Mouse (Mus musculus): Measurements from ENCODE around the gene Ccdc60.
"Not testable (repeated sequence)": the region's sequence is repeated elsewhere in the genome, so short reads cannot be mapped to it uniquely, and the experiment has no call there.

Ccdc60 gene

DNA sequence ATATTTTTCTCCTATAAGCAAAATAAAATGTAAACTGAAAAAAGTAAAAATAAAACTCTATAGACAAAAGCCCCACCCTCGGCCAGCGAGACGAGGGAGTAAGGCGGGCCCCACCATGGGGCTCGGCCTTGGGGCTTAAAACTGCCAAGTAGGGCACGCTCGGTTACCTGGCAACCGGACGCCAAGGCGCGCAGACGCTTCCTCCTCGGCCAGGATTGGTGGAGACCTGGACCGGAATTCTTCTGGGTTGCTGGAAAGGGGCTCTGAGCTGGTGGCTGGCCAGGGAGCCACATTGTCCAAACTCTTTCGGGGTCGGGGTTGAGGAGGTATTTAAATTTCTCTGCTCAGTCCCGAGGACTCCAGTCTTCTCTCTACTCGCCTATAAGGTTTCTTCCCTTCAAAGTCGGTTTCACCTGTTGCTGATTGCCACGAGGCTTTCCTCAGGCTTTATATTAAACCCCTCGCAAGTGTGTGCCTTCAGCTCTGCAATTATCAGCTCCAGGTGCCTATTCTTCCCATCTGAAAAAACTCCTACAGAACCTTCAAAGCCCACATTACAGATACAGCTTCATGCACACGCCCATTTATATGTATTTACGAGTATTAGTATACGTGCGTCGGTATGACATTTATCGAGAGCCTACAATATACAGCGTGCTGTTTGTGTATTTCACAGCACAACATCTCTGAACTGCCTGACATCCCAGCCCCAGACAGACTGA, at the start of gene Ccdc60:
Gene Ccdc60, minus strand, starts transcription at position 137 of the 722 bp plus-strand sequence.
- peak; percentile 88 for DNase-seq (ENCODE audit: low spot score)

DNA sequence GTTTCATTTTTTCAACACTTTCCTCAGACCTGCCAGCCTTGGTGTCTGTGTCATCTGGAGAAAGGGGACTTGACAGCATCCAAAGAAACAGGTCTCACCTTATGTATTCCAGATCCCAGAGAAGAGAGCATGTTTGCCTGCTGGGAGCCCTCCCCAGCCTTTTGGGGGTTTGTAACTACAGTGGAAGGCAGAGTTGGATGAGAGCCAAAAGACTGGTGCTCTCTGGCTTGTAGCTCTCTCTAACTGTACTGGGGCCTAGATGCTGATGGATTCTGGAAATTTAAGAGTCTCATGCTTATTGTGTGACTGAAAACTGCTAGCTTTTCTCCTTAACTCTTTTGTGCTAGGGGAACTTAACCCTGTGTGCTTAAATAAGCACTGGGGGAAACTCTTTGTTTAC, 47.4 kb upstream of the Ccdc60 start:
- DNase-seq (ENCODE audit: low spot score) = no peak

DNA sequence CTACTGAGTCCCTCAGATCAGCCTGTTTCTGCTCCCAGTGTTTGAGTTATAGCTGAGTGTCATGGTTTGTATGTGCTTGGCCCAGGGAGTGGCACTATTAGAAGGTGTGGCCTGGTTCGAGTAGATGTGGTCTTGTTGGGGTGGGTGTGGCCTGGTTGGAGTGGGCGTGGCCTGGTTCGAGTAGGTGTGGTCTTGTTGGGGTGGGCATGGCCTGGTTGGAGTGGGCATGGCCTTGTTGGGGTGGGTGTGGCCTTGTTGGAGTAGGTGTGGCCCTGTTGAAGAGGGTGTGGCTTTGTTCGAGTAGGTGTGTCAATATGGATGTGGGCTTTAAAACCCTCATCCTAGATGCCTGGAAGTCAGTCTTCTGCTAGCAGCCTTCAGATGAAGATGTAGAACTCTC, 40.1 kb upstream of the Ccdc60 start:
- no peak for DNase-seq (ENCODE audit: low spot score)

DNA sequence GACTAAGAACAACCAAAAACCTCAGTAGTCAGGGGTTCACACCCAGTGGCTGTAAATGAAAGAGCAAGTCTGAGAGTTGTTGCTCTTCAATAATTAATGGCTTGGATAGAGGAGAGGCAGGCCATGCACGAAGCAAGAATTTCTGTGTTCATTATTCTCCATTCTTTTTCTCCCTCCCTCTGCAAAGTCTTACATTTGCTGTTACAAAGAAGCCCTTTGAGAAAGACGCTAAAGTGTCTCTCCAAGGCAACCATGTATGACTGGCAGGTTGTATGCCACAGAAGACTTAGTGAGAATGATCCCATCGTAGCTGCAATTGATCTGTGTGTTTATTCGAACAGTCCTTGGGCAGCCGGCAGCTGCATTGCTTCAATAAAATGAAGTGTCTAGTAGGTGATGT, 34.6 kb upstream of the Ccdc60 start:
- no peak for DNase-seq (ENCODE audit: low spot score)

DNA sequence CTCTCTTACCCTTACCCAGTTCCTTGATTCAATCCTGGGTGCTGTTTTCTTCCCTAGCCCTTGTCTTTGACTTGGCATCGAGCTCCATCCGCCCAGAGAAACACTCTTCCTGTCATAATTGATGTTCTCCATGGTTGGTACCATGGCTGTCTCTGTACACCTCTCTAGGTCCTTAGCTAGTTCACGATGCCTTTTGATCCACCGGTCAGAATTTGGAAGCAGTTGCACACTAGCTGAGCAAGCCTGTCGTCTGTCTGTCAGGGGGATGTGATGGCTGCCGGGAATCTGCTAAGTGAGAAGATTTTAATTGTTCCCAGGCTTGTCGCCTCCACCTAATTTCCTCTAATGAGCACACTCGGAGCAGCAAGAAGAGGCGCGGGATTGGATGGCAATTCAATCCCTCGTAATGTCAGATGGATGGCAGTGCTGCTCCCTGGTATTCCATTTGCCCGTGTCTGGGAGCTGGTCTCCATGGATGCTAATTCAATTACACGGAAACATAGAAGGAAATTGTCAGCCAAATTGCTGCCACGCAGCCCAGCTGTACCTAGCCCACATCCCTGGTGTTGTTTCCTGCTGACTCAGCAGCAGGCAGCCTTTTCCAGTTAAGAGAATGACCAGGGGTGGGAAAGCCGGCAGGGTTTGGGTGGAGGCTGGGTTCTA, 33.7 kb upstream of the Ccdc60 start:
- DNase-seq (ENCODE audit: low spot score) = peak; percentile 66

DNA sequence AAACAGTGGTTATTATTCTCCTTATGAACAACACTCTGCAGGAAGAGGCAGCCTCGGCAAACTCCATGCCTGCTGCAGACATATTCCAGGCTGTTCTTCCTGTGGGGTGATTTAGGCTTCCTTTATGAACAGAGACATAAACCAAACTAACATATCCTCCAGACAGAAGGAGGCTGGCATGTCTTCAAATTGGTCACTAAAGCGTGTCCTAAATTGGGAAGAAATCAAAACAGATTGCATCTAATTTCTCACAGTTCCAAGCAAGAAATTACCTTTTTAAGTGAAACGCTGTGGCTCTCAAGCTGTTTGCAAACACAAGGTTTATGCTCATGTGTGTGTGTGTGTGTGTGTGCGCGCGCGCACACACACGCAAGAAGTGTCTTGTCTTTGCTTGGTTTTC, 24.9 kb upstream of the Ccdc60 start:
- no peak for DNase-seq (ENCODE audit: low spot score)

DNA sequence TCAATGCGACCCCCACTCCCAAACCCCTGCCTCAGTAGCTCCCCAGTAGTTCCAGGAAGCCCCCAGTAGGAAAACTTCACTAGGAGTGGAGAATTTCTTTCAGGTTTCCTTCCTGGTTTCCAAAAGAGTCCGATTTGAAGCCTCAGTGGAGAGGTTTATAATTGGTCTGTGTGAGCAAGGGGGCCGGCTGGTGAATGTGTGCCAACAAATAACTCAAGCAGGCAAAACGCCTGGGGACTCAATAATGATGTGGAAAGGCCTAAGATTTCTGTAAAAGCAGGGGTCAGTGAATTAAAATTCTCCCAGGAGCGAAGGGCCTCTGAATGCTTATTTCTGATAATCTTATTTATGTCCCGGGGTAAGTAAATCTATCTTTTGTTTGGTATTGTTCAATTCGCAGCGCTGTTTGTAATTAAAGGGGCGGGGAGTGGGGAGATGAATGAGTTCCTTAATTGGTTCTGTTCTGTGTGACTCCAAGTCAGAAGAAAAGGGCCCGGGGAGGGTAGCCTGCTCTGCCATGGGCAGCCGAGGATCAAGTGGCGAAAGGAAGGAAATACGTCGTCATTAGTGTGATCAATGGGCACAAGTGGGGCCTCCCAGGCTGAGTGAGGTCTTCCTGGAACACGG, 23.4 kb upstream of the Ccdc60 start:
- DNase-seq (ENCODE audit: low spot score) = peak; percentile 54

DNA sequence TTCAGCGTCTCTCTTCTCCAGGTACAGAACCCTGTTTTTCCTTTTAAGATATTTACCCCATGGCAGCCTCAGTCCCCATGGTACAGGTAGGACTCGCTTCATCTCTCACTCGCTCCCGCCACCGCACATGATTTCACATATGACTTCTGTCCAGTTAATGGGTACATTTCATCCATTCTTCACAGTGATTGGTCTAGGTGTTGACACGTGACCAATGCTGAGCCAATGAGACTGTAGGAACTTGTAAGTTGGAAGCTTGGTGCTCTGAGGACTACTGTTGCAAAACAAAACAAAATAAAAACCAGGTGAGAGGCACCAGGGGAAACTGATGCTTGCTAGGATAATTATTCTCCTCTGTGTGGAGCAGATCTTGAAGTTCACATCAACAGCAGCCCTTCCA, 22.9 kb upstream of the Ccdc60 start:
- DNase-seq (ENCODE audit: low spot score) = no peak

DNA sequence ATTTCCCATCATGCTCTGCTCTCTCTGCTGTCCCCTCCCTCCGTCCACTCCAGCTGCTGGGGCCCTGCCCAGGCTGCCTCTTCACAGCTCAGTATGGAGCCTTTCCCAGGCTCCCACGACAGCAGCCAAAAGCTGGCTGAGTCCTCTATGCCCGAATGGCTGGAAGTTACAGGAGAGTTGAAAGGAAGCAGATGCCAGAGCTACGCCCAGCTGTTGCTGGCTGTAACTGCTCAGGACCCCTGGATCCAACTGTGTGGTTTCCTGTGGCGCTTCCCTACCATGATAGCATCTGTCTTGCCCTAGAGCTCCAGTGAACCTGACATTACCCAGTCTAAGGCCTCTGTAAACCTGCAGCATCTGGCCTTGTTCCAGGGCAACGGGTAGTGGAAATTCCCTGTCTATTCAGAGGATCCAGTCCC, 20.6 kb upstream of the Ccdc60 start:
- peak; percentile 22 for DNase-seq (ENCODE audit: low spot score)

DNA sequence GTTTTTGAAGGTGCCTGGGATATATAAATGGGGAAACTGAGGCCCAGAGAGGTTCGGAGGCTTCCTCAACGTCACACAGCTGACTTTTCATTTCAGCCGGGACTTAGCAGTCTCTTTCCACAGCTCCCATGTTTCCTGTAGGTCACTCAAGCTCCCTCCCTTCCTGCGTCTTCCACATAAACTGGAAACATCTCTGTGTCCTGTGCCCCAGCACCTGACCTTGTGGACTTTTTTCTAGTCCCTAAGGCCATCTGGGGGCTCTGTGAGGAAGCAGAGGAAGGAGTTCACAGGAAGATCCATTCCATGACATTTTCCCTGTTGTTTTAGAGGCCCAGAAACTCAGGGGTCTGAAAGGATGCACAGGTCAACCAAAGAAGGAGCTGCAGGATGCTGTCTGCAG, 16.8 kb upstream of the Ccdc60 start:
- DNase-seq (ENCODE audit: low spot score) = no peak

DNA sequence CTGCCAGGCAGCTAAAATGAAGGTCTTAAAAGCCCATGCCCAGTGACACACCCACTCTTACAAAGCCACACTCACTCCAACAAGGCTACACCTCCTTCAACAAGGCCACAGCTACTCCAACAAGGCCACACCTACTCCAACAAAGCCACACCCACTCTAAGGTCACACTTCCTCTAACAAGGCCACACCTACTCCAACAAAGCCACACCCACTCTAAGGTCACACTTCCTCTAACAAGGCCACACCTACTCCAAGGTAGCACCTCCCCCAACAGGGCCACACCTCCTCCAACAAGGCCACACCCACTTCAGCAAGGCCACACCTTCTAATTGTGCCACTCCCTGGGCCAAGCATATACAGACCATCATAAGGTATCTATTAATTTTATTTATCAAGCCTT, 16.4 kb upstream of the Ccdc60 start:
- DNase-seq (ENCODE audit: low spot score) = not testable (repeated sequence)

DNA sequence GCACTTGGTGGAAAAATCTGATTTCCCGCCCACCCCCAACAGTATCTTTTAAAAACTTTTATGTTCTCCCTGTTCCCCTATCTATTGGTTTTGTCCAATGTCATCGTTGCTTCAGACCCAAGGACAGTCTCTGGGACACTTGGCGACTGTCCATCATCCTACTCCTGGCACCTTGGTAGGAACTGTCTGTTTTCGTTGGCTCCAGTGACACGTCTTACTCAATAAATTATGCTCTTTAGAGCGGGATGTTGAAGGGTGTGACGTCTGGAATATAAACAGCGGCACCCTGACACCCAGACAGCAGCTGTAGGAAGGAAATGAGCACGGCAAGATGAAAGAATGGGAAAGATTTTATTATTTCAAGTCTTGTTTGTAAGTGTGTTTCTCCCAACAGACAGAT, 12.2 kb upstream of the Ccdc60 start:
- DNase-seq (ENCODE audit: low spot score) = no peak

DNA sequence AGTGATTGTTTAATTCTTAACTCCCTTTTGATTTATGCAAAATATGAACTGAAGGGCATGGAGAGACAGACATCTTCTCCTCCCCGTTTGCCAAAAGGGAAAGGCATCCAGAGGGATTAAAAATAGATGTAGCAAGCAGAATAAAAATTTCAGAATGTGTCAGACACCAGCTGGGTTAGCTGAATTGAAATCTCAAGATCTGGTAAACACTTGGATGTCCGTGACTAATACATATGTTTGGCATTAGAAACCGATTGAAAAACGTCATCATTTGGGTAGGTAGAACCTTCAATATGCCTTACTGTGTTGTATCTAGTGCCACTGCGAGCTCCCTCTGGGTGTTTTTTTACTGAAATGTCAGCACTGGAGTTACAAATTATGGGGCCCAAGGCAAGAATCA, 4.7 kb upstream of the Ccdc60 start:
- no peak for DNase-seq (ENCODE audit: low spot score)

DNA sequence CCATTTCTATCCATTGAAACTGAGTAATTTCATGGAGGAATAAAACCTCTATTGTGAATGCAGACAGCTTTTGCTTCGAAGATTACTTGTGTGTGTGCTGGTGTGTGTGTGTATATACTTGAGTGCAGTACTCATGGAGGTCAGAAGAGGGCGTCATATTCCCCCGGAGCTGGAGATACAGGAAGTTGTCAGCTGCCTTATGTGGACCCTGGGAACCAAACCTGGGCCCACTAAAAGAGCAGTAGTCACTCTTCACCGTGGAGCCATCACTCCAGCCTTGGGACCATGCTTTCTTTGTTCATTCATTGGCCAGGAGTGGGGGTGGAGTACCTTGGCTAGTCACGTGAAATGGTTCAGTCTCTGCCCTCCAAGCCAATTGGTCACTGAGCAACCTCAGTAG, 1.8 kb upstream of the Ccdc60 start:
- no peak for DNase-seq (ENCODE audit: low spot score)

DNA sequence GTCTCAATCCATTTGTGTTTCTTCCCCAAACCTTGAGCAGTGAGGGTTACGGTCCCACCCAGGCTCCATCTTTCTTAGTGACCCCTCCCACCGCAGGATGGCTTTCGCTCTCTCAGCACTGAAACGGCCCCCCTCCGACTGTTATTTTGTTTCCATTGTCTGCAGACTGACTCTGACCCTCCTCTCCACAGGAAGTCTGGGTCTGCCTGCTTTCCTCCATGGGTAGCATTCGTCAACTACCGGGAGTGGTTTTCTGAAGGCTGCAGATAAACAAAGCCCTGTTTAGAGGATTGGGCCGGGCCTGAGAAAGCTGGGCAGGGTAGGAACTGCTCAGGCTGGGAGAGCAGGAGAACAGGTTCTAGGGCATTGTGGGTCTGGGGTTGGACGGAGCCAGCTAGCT, 1.1 kb upstream of the Ccdc60 start:
- DNase-seq (ENCODE audit: low spot score) = peak; percentile 52

DNA sequence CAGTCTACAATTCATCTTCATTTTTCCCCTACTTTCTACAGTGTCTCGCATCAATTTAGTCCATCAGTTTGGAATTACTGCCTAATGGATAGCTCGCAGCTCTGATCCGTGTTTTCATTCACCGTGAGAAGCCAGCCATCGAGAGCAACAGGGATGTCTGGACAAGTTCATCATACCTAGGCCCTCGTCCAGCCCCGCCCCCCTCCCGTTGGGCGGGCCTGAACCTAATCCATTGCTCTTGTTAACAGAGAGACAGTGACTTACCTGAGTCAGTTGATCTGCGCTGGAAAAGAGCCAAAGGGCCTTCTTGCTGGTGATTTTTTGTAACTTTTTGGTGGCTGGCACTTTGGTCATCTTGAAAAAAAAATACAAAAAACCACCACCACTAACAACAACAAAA, 602 bp downstream of the Ccdc60 start:
- no peak for DNase-seq (ENCODE audit: low spot score)

DNA sequence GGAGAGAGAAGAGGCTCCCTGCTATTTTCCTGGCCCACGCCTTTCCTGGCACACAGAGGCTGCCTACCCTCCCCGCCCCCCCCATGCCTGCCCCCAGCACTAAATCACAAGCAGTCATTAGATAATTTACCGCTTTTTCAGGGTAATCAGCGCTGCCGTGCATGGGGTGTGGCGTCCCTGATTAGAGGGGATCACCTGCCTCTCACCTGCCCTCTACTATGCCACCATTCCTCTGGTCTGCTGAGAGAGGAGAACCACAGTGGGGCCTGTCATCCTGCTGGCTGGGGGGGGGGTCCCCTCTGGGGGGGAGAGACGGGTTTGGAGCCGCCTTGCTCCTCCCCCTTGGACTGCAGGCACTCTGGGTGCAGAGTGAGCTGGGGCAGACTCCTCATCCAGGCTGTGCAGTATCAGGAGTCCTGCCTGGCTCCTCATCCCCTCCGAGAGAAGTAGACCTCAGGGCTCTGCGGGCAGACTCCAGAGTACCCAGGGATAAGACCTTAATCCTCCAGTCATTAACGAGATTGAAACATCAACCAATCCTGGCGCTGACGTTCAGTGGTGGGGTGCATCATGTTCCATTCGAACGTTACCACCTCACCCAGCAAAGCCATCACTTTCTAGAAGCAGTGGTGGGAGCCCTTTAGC, 3.1 kb downstream of the Ccdc60 start:
- DNase-seq (ENCODE audit: low spot score) = no peak

DNA sequence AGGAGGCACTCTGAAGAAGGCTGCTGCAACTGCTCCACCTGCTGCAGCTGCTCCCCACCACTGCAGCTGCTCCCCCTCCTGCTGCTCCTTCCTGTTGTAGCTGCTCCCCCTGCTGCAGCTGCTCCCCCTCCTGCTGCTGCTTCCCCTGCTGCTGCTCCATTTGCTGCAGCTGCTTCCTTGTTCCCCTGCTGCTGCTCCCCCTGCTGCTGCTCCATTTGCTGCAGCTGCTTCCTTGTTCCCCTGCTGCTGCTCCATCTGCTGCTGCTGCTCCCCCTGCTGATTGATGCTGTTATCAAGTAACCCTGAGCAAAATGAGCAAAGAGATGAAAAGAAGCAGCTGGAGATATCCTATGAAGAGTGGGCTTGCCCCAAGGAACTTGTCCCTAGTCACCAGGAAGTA, 8.3 kb downstream of the Ccdc60 start:
- DNase-seq (ENCODE audit: low spot score) = peak; percentile 13

DNA sequence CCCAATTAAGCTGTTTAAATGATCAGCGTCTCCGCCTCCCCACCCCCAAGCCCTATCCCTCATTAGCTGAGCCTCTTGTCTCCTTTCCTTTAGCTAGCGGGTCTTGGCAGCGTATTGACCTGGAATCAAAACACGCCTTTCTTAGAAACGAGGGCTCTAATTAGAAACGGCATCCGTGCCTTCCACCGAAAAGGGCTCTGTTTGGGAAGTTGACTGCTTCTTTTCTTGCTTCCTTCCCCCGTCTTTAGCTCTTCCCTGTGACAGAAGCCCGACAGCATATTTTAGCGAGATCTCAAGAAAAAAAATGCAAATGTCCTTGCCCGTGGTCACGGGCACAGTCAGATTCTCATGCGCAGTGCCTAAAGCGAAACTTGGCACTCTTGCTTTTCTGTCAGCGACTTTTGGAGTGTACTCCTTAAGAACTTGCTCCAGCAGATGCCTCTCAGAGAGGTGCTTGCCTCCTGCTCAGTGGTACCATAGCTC, 10.3 kb downstream of the Ccdc60 start:
- DNase-seq (ENCODE audit: low spot score) = no peak

DNA sequence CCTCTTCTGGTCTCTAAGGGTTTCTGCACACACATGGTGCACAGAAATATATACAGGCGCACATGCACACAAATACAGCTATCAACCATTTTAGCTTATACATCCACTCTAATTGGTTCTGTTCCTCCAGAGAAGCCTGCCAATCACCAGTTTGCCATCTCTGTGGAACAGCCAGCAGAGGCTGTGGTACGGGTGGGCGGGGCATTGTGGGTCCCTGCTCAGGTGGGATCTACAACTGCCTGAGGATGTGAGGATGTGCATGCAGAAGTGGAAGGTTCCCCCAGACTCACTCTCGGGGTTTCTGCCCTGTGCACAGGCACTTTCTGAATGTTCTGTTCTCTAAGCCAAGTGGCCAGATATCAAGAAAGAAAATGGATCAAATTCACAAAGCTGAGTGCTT, 10.8 kb downstream of the Ccdc60 start:
- no peak for DNase-seq (ENCODE audit: low spot score)

DNA sequence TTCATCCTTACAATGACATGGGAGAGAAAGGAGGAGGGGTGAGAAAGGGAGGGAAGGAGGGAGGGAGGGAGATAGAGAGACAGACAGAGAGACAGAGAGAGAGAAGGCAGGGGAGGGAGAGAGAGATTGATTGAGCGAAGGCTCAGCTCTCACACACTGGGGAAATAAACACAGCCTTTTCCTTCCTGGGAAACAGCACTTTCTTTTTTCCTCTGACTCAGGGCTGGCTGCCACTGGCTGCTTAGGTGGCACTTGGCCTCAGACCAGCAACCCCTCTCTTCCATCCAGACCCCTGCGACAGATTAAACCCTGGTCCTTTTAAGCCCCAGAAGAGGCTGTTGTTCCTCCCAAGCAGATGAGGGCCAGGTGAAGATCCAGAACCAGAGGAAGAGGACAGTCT, 14.0 kb downstream of the Ccdc60 start:
- DNase-seq (ENCODE audit: low spot score) = no peak

DNA sequence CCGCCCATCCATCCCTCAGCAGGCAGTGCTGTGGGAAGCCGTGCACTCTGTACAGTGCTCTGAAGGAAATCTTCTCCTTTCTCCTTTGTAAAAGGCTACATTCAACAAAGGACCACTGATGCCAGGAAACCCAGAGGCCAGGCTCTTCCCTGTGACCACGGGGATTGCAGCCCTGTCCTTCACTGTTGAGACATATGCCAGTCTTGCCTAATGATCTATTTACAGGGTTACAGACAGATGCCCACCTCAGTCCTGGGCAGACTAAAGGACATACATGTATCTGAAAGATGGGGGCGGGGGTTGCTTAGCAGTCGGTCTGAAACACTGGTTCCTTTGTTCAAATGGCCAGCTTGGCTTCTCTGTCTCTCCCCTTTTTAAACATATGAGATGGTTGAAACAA, 14.4 kb downstream of the Ccdc60 start:
- peak; percentile 22 for DNase-seq (ENCODE audit: low spot score)
